Mouse (Mus musculus) stomach, postnatal 0 days (tissue): ENCODE measurements around the gene Ccser2.

ENCODE experiments used
- CTCF ChIP-seq: IDR thresholded peaks from 2 replicates; pipeline ENCODE4 v1.5.1; 2016; ENCODE audit warnings: antibody characterized with exemption, low read depth, mild to moderate bottlenecking, moderate library complexity
- EP300 ChIP-seq: optimal IDR thresholded peaks from 2 replicates; pipeline ENCODE3; 2016; ENCODE audit warnings: antibody characterized with exemption

DNA sequence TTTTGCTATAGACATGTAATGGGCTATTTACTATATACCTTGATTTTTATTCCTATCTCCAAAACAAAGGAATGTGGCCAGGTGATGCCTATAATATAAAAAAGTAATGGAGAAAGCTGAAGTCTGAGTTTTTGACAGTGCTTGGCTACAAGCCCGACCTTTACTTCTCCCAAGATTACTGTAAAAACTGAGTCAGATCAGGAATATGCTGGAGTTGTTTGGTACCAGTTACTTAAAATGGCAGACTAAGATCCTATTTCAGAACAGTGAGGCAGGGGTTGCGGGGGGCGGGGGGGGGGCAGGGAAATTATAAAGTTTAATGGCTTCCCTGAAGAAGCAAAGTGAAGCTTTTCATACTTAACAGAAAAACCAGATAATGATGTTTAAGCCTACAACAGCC lies 73.9 kb downstream of the Ccser2 start:
- TF ChIP-seq EP300, result no peak
- no peak for TF ChIP-seq CTCF
